Mouse (Mus musculus) liver, embryonic 11.5 days (tissue): ENCODE measurements around the gene Cnn1. TPM values are rescaled to one million over a fixed set of nuclear protein-coding genes. Genes with fewer than 3 reads are reported as not detected.

Experiments
- ATAC-seq: fragments of 200-750 bp; cut with Nextera tagmentation; replicated peaks from 2 replicates; pipeline ENCODE4 v1.8.0; 2017; ENCODE audit warnings: moderate number of reproducible peaks, mild to moderate bottlenecking, moderate TSS enrichment, moderate library complexity; ENCODE audit not compliant: low FRiP score
- DNase-seq: peaks from one replicate; pipeline ENCODE4 v3.0.0-alpha.2; 2017; ENCODE audit warnings: low spot score
- H3K27ac ChIP-seq: fragments of 300-500 bp; sonication (generic); 2 replicates; pipeline ENCODE4 v1.5.1; 2014; ENCODE audit warnings: mild to moderate bottlenecking, low read depth, low read length, control low read depth
- H3K27me3 ChIP-seq: fragments of 300-500 bp; sonication (generic); replicated peaks from 2 replicates; pipeline ENCODE4 v1.6.1; 2014; ENCODE audit warnings: low read length, mixed read lengths; ENCODE audit not compliant: control insufficient read depth, insufficient read depth
- H3K36me3 ChIP-seq: fragments of 300-500 bp; sonication (generic); 2 replicates; pipeline ENCODE4 v1.6.1; 2014; ENCODE audit warnings: mild to moderate bottlenecking, low read length, moderate library complexity, mixed read lengths; ENCODE audit not compliant: control insufficient read depth, insufficient read depth
- H3K4me1 ChIP-seq: fragments of 300-500 bp; sonication (generic); replicated peaks from 2 replicates; pipeline ENCODE4 v1.6.1; 2014; ENCODE audit warnings: low read length, mixed read lengths; ENCODE audit not compliant: control insufficient read depth, insufficient read depth
- H3K4me2 ChIP-seq: fragments of 300-500 bp; sonication (generic); 2 replicates; pipeline ENCODE4 v1.6.1; 2014; ENCODE audit warnings: mild to moderate bottlenecking, control low read depth, moderate library complexity
- H3K4me3 ChIP-seq: fragments of 300-500 bp; sonication (generic); 2 replicates; pipeline ENCODE4 v1.5.1; 2014; ENCODE audit warnings: low read depth, low read length, control low read depth
- H3K9ac ChIP-seq: fragments of 300-500 bp; sonication (generic); 2 replicates; pipeline ENCODE4 v1.6.1; 2014; ENCODE audit warnings: low read depth, low read length, control low read depth
- H3K9me3 ChIP-seq: fragments of 300-500 bp; sonication (generic); 2 replicates; pipeline ENCODE4 v1.6.1; 2016; ENCODE audit warnings: low read length, inconsistent platforms, mixed read lengths; ENCODE audit not compliant: control insufficient read depth
- WGBS: fragments of 180-500 bp; shearing (Covaris S2); extraction: QIAGEN DNeasy Blood & Tissue Kit; methylation state at CpG from one replicate; pipeline ENCODE4 v1.1.7; 2014; 5-methylcytosine and 5-hydroxymethylcytosine counted together
- polyA plus RNA-seq: library from polyadenylated mRNA; unstranded; fragments of >200 nt; fragmentation: Nextera tagmentation; extraction: Ambion mirVana; gene quantifications from 2 replicates; pipeline ENCODE4 v1.2.1, GENCODE M21; 2014

Cnn1 gene
- polyA plus RNA-seq, 1 experiment from 2014 or later = 6.2 TPM

GRCm38 (mm10) chr9:22055713-22056112 lies 43.3 kb upstream of the Cnn1 start:
- 34% methylated on average over 29 of the region's 29 CpGs for WGBS
- H3K36me3 ChIP-seq = peaks cover 11% of the 10 kb centered on the region
- H3K4me2 ChIP-seq = no peak overlapping the region
- ATAC-seq (no peak), DNase-seq (no peak)
- no peak overlapping the region for H3K27ac ChIP-seq
- H3K27me3 ChIP-seq = peaks cover 41% of the 10 kb centered on the region
- H3K9me3 ChIP-seq = no peaks in the 10 kb centered on the region
- H3K4me1 ChIP-seq = peaks cover 14% of the 10 kb centered on the region
- no peak overlapping the region for H3K9ac ChIP-seq
- H3K4me3 ChIP-seq = no peak overlapping the region

- Histone ChIP-seq H3K9ac (no peak overlapping the region), H3K27me3 (peaks cover 34% of the 10 kb centered on the region), H3K4me3 (no peak overlapping the region), H3K9me3 (no peaks in the 10 kb centered on the region), H3K27ac (no peak overlapping the region), H3K4me1 (peaks cover 8% of the 10 kb centered on the region), H3K36me3 (peaks cover 11% of the 10 kb centered on the region), H3K4me2 (no peak overlapping the region)
- ATAC-seq (no peak), DNase-seq (no peak)
- WGBS = 77% methylated on average over 9 of the region's 9 CpGs
Observed at GRCm38 (mm10) chr9:22056303-22056910, 42.6 kb upstream of the Cnn1 start.

- peaks cover 27% of the 10 kb centered on the region for H3K27me3 ChIP-seq
- H3K9ac ChIP-seq = no peak overlapping the region
- DNase-seq (no peak), ATAC-seq (no peak)
- H3K4me2 ChIP-seq = no peak overlapping the region
- no peak overlapping the region for H3K4me3 ChIP-seq
- peaks cover 11% of the 10 kb centered on the region for H3K36me3 ChIP-seq
- H3K9me3 ChIP-seq = no peaks in the 10 kb centered on the region
- H3K27ac ChIP-seq = no peak overlapping the region
- peaks cover 2% of the 10 kb centered on the region for H3K4me1 ChIP-seq
- 90% methylated on average over 9 of the region's 9 CpGs for WGBS
Observed at GRCm38 (mm10) chr9:22057031-22057517, 41.9 kb upstream of the Cnn1 start.

- H3K36me3 ChIP-seq = peaks cover 11% of the 10 kb centered on the region
- H3K27me3 ChIP-seq = peaks cover 18% of the 10 kb centered on the region
- H3K4me1 ChIP-seq = peaks cover 2% of the 10 kb centered on the region; the same call in 1 of the 2 replicates
- no peak overlapping the region for H3K9ac ChIP-seq
- no peak overlapping the region for H3K4me2 ChIP-seq
- ATAC-seq (no peak), DNase-seq (no peak)
- WGBS = 83% methylated on average over 9 of the region's 9 CpGs
- no peak overlapping the region for H3K4me3 ChIP-seq
- no peak overlapping the region for H3K27ac ChIP-seq
- H3K9me3 ChIP-seq = no peaks in the 10 kb centered on the region
Observed at GRCm38 (mm10) chr9:22058011-22058424, 41.0 kb upstream of the Cnn1 start.

GRCm38 (mm10) chr9:22061339-22061738 lies 37.7 kb upstream of the Cnn1 start:
- Histone ChIP-seq H3K9me3 (no peaks in the 10 kb centered on the region), H3K27me3 (no peaks in the 10 kb centered on the region), H3K27ac (no peak overlapping the region), H3K9ac (no peak overlapping the region), H3K36me3 (peaks cover 29% of the 10 kb centered on the region), H3K4me2 (no peak overlapping the region), H3K4me1 (no peaks in the 10 kb centered on the region; the same call in 1 of the 2 replicates), H3K4me3 (no peak overlapping the region)
- 77% methylated on average over 2 of the region's 2 CpGs for WGBS
- DNase-seq (no peak), ATAC-seq (no peak)

GRCm38 (mm10) chr9:22064341-22064740 lies 34.7 kb upstream of the Cnn1 start:
- no peak overlapping the region for H3K4me2 ChIP-seq
- no peak overlapping the region for H3K9ac ChIP-seq
- whole genome bisulfite sequencing = 81% methylated on average over 3 of the region's 3 CpGs
- no peak for DNase-seq
- peaks cover 25% of the 10 kb centered on the region for H3K36me3 ChIP-seq
- H3K4me3 ChIP-seq = no peak overlapping the region
- no peak for ATAC-seq
- no peaks in the 10 kb centered on the region for H3K9me3 ChIP-seq
- H3K27ac ChIP-seq = no peak overlapping the region
- no peaks in the 10 kb centered on the region for H3K27me3 ChIP-seq
- H3K4me1 ChIP-seq = no peaks in the 10 kb centered on the region; the same call in 1 of the 2 replicates

- no peak for DNase-seq
- Histone ChIP-seq H3K9ac (no peak overlapping the region), H3K4me1 (peaks cover 3% of the 10 kb centered on the region), H3K4me3 (no peak overlapping the region), H3K4me2 (no peak overlapping the region), H3K27ac (0 out of 2 replicates have a peak overlapping the region, but pooled peaks have one; percentile 19), H3K36me3 (peaks cover 22% of the 10 kb centered on the region), H3K9me3 (no peaks in the 10 kb centered on the region), H3K27me3 (no peaks in the 10 kb centered on the region)
- WGBS = 82% methylated on average over 11 of the region's 11 CpGs
- 0 out of 2 replicates have a peak, but pooled peaks have one; percentile 17 for ATAC-seq
Observed at GRCm38 (mm10) chr9:22065642-22066041, 33.4 kb upstream of the Cnn1 start.

GRCm38 (mm10) chr9:22066433-22066832 lies 32.6 kb upstream of the Cnn1 start:
- 72% methylated on average over 3 of the region's 3 CpGs for WGBS
- H3K36me3 ChIP-seq = peaks cover 22% of the 10 kb centered on the region
- peaks cover 3% of the 10 kb centered on the region for H3K4me1 ChIP-seq
- no peak overlapping the region for H3K9ac ChIP-seq
- no peak overlapping the region for H3K4me3 ChIP-seq
- H3K4me2 ChIP-seq = no peak overlapping the region
- DNase-seq = no peak
- H3K27ac ChIP-seq = no peak overlapping the region
- no peak for ATAC-seq
- H3K9me3 ChIP-seq = no peaks in the 10 kb centered on the region
- H3K27me3 ChIP-seq = no peaks in the 10 kb centered on the region

GRCm38 (mm10) chr9:22067195-22067594 lies 31.8 kb upstream of the Cnn1 start:
- WGBS = 84% methylated on average over 5 of the region's 5 CpGs
- no peak overlapping the region for H3K4me3 ChIP-seq

More at GRCm38 (mm10) chr9:22067195-22067594, 31.8 kb upstream of the Cnn1 start:
- Histone ChIP-seq H3K4me2 (no peak overlapping the region), H3K4me1 (peaks cover 3% of the 10 kb centered on the region), H3K9me3 (no peaks in the 10 kb centered on the region), H3K27ac (no peak overlapping the region), H3K27me3 (no peaks in the 10 kb centered on the region), H3K9ac (no peak overlapping the region), H3K36me3 (peaks cover 22% of the 10 kb centered on the region)
- no peak for ATAC-seq
- no peak for DNase-seq
